Mouse (Mus musculus) forebrain, embryonic 13.5 days (tissue): Measurements from ENCODE around the gene Gm10073. TPM values are rescaled to one million over a fixed set of nuclear protein-coding genes. Genes with fewer than 3 reads are reported as not detected.
A peak's percentile ranks its signal among the peaks of the same experiment; 100 is the strongest.
"Not testable (repeated sequence)": the region's sequence is repeated elsewhere in the genome, so short reads cannot be mapped to it uniquely, and the experiment has no call there.

Source experiments
- ATAC-seq: fragments of 200-750 bp; cut with Nextera tagmentation; 2 replicates; pipeline ENCODE4 v1.8.0; 2017
- H3K27ac ChIP-seq: fragments of 300-500 bp; sonication (generic); 2 replicates; pipeline ENCODE4 v1.5.1; 2015; ENCODE audit warnings: inconsistent platforms, mild to moderate bottlenecking, moderate library complexity
- H3K27me3 ChIP-seq: fragments of 300-500 bp; sonication (generic); 2 replicates; pipeline ENCODE4 v1.6.1; 2015; ENCODE audit warnings: mild to moderate bottlenecking, inconsistent platforms
- H3K36me3 ChIP-seq: fragments of 300-500 bp; sonication (generic); 2 replicates; pipeline ENCODE4 v1.6.1; 2015; ENCODE audit warnings: mild to moderate bottlenecking, inconsistent platforms; ENCODE audit not compliant: poor library complexity, severe bottlenecking
- H3K4me1 ChIP-seq: fragments of 300-500 bp; sonication (generic); 2 replicates; pipeline ENCODE4 v1.6.1; 2015; ENCODE audit warnings: inconsistent platforms
- H3K4me2 ChIP-seq: fragments of 300-500 bp; sonication (generic); 2 replicates; pipeline ENCODE4 v1.6.1; 2015; ENCODE audit warnings: inconsistent platforms, mild to moderate bottlenecking, moderate library complexity
- H3K4me3 ChIP-seq: fragments of 300-500 bp; sonication (generic); 2 replicates; pipeline ENCODE4 v1.5.1; 2015; ENCODE audit warnings: mild to moderate bottlenecking, inconsistent platforms
- H3K9ac ChIP-seq: fragments of 300-500 bp; sonication (generic); 2 replicates; pipeline ENCODE4 v1.6.1; 2015; ENCODE audit warnings: mild to moderate bottlenecking, inconsistent platforms
- H3K9me3 ChIP-seq: fragments of 300-500 bp; sonication (generic); replicated peaks from 2 replicates; pipeline ENCODE4 v1.6.1; 2016; ENCODE audit warnings: inconsistent platforms
- WGBS: fragments of 180-500 bp; shearing (Covaris S2); methylation state at CpG from one replicate; pipeline ENCODE4 v1.1.7; 2015; 5-methylcytosine and 5-hydroxymethylcytosine counted together
- polyA plus RNA-seq: library from polyadenylated mRNA; unstranded; fragments of >200 nt; fragmentation: Nextera tagmentation; extraction: Ambion mirVana; gene quantifications from 2 replicates; pipeline ENCODE4 v1.2.1, GENCODE M21; 2015

The Gm10073 gene
- polyA plus RNA-seq, 1 experiment from 2014 or later: 6.9 TPM

DNA sequence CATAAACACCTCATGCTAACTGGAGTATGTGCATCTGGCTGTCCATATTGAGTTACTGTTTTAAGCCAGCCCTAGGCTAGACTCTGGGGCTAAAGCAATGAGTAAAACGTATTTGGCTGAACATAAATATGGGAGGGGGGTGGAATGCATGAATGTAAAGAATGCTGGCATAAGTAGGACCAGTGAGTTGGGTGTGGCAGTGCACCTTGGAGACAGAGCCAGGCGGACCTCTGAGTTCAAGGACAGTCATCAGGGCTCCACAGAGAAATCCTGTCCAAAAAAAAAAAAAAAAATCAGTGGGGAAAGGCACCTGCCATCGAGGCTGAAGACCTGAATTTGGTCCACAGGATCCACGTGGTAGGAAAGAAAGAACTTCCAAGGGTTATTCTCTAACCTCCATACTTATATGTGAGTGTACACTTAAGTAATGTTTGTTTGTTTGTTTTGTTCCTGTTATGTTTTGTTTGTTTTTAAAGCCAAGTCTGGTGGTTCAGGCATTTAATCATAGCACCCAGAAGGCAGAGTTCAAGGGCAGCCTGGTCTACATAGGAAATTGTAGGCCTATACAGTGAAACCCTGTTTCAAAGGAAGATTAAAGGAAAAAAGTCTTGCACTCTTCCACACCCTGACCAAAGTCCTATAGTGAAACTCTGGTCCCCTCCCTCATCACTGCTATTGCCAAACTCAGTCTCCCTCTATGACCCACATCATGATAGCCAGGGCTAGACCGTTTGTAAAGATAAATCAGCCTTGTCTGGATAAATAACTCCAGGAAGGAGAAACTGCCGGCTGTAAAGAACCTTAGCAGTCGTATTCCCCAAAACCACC lies 36.0 kb upstream of the Gm10073 start:
- no peak overlapping the region for H3K9ac ChIP-seq
- ATAC-seq: no peak
- 79% methylated on average over 7 of the region's 7 CpGs for WGBS

DNA sequence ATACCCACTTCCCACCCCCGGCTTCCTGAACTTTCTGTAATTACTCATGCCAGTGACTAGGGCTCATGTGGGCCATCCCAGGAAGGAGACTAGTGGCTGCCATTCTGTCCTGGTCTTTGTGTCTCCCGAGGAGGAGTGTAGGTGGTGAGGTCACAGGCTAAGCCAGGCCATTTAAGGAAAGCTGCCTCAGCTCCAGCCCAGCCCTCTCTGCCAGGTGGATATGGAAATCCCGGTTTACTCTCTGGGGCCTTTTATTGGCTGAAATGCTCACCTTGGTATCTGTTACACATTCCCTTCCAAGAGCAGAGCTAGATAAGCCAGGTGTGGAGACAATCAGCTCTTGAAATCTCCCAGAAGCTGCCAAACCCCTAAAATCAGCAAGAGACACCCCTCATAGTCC lies 35.2 kb upstream of the Gm10073 start:
- no peaks in the 10 kb centered on the region for H3K36me3 ChIP-seq
- no peak overlapping the region for H3K4me3 ChIP-seq
- WGBS: 70% methylated on average over 3 of the region's 3 CpGs
- H3K27ac ChIP-seq: no peak overlapping the region
- H3K9ac ChIP-seq: no peak overlapping the region
- peaks cover 38% of the 10 kb centered on the region for H3K27me3 ChIP-seq
- ATAC-seq: no peak
- no peaks in the 10 kb centered on the region for H3K9me3 ChIP-seq
- no peak overlapping the region for H3K4me2 ChIP-seq
- peaks cover 8% of the 10 kb centered on the region for H3K4me1 ChIP-seq

More for the DNA sequence above, 36.0 kb upstream of the Gm10073 start:
- H3K36me3 ChIP-seq: no peaks in the 10 kb centered on the region
- no peaks in the 10 kb centered on the region for H3K4me1 ChIP-seq
- H3K4me3 ChIP-seq: no peak overlapping the region
- H3K4me2 ChIP-seq: no peak overlapping the region
- no peak overlapping the region for H3K27ac ChIP-seq
- H3K27me3 ChIP-seq: peaks cover 31% of the 10 kb centered on the region
- H3K9me3 ChIP-seq: no peaks in the 10 kb centered on the region

DNA sequence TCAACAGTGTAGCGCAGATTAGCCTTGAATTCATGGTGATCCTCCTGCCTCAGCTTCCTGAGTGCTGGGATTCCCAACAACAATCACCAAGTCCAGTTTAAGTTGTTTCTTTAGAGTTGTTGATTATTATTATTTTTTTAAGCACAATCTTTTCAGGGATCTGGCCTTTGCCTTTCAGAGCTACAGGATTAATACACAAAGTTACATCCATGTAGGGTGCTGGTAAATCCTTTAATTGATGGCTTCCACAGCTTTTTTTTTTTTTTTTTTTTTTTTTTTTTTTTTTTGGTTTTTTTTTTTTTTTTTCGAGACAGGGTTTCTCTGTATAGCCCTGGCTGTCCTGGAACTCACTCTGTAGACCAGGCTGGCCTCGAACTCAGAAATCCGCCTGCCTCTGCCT lies 34.5 kb upstream of the Gm10073 start:
- not testable (repeated sequence) for H3K27ac ChIP-seq, H3K4me3 ChIP-seq, H3K4me2 ChIP-seq, H3K9ac ChIP-seq, H3K36me3 ChIP-seq, H3K9me3 ChIP-seq, ATAC-seq
- H3K27me3 ChIP-seq: peaks cover 44% of the 10 kb centered on the region
- 90% methylated on average over 3 of the region's 4 CpGs for WGBS
- H3K4me1 ChIP-seq: peaks cover 15% of the 10 kb centered on the region

DNA sequence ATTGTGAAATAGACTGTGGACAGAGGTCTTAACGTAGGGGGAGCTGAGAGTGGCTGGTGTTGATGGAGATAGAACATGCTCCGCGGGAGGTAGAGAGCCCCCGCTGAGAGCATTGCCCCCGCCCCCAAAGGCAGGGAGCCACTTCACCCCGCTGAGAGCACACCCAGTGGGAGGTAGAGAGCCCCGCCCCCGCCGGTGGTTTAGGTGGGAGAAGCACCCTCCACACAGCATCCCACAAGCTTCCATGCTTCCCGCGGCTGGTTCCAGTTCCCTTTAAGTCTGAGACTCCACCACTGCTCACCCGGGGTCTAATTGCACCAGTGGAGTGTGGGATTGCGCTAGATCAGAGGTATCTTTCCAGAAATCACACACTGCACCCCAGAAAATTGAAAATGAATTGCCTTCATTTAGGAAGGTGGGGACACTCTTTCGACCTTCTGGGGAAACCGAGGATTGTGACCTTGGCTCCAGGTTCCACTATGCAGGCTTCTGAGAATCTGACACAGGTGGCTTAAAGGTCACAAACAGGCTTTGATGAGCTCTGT lies 33.4 kb upstream of the Gm10073 start:
- Histone ChIP-seq H3K27ac (no peak overlapping the region), H3K9me3 (no peaks in the 10 kb centered on the region), H3K4me1 (peaks cover 16% of the 10 kb centered on the region), H3K4me2 (no peak overlapping the region), H3K9ac (no peak overlapping the region), H3K27me3 (peaks cover 55% of the 10 kb centered on the region), H3K4me3 (no peak overlapping the region), H3K36me3 (no peaks in the 10 kb centered on the region)
- no peak for ATAC-seq
- 43% methylated on average over 13 of the region's 15 CpGs for WGBS

DNA sequence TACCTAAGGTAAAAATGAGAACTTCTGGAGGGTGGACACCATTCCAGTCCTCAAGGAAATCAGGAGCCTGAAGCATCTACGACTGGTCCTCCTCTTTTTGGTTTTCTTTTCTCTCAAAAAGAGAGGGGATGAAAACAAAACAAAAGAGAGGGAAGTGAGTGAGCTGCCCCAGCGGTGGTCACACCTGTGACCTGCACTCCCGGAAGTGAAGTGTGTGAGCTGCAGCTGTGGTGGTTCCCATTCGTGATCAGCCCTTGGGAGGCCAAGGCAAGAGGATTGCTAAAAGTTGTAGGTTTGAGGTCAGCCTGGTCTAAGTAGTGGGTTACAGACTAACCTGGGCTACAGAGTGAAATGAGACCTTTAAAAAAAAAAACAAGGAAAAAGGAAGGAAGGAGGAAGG lies 32.9 kb upstream of the Gm10073 start:
- WGBS: 55% methylated on average over 4 of the region's 4 CpGs
- ATAC-seq: no peak
- Histone ChIP-seq H3K9ac (no peak overlapping the region), H3K27me3 (peaks cover 57% of the 10 kb centered on the region), H3K4me3 (no peak overlapping the region), H3K4me2 (no peak overlapping the region), H3K27ac (no peak overlapping the region), H3K36me3 (no peaks in the 10 kb centered on the region), H3K9me3 (no peaks in the 10 kb centered on the region), H3K4me1 (peaks cover 16% of the 10 kb centered on the region)

DNA sequence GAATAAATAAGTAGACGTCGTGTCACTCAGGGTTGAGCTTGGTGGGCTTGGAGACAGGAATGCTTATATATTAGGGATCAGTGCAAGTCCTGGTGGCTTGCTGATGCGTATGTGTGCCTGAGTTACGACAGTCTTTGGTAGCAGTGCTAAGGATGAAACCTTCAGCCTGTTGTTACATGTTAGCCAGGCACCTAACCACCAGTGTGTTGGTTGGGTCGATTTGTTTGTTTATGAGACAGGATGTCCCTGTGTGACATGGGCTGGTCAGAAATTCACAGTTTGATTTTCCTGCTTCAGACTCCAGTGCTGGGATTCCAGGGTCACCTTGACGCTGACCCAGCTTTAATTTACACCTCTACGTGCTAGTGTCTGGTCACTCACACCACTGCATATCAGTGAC lies 32.4 kb upstream of the Gm10073 start:
- no peak overlapping the region for H3K4me3 ChIP-seq
- H3K27me3 ChIP-seq: peaks cover 57% of the 10 kb centered on the region
- H3K36me3 ChIP-seq: no peaks in the 10 kb centered on the region
- no peak overlapping the region for H3K4me2 ChIP-seq
- peaks cover 16% of the 10 kb centered on the region for H3K4me1 ChIP-seq
- no peak overlapping the region for H3K9ac ChIP-seq
- ATAC-seq: no peak
- no peak overlapping the region for H3K27ac ChIP-seq
- 82% methylated on average over 7 of the region's 7 CpGs for WGBS
- H3K9me3 ChIP-seq: no peaks in the 10 kb centered on the region

DNA sequence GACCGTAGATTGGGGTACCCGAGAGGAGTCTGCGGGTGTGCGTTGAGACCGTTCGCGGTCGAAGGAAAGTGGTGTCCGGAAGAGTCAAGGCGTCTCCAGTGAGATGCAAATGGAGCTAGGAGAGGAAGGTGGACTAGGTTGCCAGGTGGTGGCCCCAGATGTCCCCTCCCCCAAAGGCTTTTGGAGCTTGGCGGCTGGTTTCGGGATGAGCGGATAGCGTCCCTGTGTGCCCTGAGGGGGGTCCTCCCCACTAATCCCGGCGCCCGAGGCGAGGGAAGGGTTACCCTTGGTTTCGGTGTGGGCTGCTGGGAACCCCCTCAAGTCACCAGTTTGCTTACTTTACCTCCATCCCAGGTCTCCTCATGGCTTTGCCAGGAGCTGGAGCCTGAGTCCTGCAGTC lies 30.7 kb upstream of the Gm10073 start:
- peaks cover 57% of the 10 kb centered on the region for H3K27me3 ChIP-seq
- peak overlapping the region; percentile 91 for H3K4me2 ChIP-seq
- no peak overlapping the region for H3K27ac ChIP-seq
- H3K4me3 ChIP-seq: peak overlapping the region; percentile 49
- no peak for ATAC-seq
- no peaks in the 10 kb centered on the region for H3K36me3 ChIP-seq
- H3K4me1 ChIP-seq: peaks cover 22% of the 10 kb centered on the region
- H3K9ac ChIP-seq: no peak overlapping the region; the same call in 1 of the 2 replicates
- H3K9me3 ChIP-seq: no peaks in the 10 kb centered on the region
- WGBS: 2% methylated on average over 19 of the region's 19 CpGs

DNA sequence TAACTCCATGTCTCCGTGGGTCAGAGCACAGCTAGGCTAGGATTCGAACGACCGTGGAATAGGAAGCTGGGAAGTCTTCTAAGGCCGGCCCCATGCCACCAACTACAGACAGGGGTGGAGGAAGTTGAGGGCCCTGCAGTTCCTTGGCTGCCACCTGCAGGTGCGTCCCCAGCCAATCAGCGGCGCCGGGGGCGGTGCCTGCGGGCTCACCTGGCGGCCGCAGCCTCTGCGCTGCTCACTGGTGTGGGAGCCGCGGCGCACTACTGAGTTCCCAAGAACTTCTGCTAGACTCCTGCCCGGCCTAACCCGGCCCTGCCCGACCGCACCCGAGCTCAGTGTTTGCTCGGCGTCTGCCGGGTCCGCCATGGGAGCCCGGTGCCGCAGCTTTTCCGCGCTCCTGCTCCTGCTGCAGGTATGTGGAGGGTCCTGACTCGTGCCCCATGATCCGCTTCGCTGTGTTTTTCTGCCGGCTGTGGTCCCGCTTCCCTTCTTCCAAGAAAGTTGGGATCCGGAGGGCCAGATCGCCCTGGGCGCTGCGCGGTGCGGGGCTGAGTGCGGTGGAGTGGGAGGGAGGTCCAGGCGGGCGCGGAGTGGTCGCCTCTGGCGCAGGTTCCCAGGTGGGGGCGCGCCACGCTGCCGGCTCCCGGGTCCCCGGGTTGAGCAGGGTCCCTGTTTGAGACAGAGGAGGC lies 30.0 kb upstream of the Gm10073 start, which contains the start of gene Cdh1:
Gene Cdh1, plus strand, starts transcription at position 221 of the 689 bp plus-strand sequence.
- H3K27ac ChIP-seq: no peak within 1 kb of the TSS
- peak; percentile 38; the same call in 1 of the 2 replicates for ATAC-seq
- peaks cover 54% of the 10 kb centered on the region for H3K27me3 ChIP-seq
- under 1% methylated on average over 53 of the region's 53 CpGs for WGBS
- H3K9ac ChIP-seq: peak within 1 kb of the TSS; percentile 51
- peak within 1 kb of the TSS; percentile 91 for H3K4me2 ChIP-seq
- H3K4me3 ChIP-seq: peak within 1 kb of the TSS; percentile 49
- peaks cover 22% of the 10 kb centered on the region for H3K4me1 ChIP-seq
- H3K36me3 ChIP-seq: no peaks in the 10 kb centered on the region
- no peaks in the 10 kb centered on the region for H3K9me3 ChIP-seq

DNA sequence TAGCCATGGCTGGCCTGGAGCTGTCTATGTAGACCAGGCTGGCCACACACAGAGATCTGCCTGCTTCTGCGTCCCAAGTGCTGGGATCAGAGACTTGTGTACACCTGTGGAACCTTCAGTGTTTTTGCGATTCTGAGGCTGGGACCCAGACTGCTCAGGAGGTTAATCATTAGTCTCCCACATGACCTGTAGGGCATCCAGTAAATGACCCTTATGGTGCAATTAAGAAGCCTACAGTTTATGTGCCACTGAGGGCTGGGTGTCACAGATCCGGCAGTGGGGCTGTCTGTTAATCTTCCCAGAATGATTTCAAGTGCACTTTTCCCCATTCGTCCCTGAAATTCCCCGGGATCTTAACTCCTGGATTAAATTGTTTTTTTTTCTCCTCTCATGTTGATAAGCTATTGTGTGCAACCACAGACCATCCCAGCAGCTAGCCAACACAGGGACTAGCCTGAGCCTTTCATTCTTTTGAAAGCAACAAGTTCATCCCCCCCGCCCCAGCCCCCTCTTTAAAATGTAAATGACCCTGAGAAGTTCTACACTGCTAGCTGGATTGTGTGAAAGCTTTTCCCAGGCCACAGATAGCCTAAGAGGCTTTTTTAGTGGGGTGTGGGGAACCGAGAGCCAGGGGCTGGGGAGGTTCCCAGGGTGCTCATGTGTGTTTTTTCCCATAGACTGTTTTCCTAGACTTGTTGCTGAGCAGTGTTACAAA lies 26.2 kb upstream of the Gm10073 start:
- Histone ChIP-seq H3K36me3 (no peaks in the 10 kb centered on the region), H3K4me1 (peaks cover 22% of the 10 kb centered on the region), H3K9me3 (no peaks in the 10 kb centered on the region), H3K27ac (no peak overlapping the region), H3K4me3 (no peak overlapping the region), H3K27me3 (peaks cover 30% of the 10 kb centered on the region), H3K4me2 (no peak overlapping the region), H3K9ac (no peak overlapping the region)
- no peak for ATAC-seq
- 23% methylated on average over 7 of the region's 7 CpGs for WGBS

DNA sequence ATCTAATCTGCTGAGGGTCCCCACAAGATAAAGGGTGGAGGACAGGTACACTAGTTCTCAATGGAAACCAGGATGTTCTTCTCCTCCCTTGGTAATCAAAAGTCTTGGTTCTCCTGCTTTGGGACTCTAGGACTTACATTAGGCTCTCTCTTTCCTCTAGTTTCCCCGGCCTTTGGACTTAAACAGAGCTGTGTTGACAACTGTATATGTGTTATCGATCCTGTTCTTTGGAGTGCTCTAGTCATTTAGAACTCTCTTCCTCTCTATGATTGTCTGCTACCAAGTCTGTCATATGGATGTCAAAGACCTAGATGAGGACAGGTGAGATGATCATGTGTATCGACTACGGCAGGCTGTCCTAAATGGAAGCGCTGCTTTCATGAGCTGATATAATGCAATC lies 23.8 kb upstream of the Gm10073 start:
- ATAC-seq: no peak
- H3K9me3 ChIP-seq: no peaks in the 10 kb centered on the region
- no peak overlapping the region for H3K4me3 ChIP-seq
- 0 out of 2 replicates have a peak, but pooled peaks cover 6% of the 10 kb centered on the region for H3K4me1 ChIP-seq
- H3K27ac ChIP-seq: no peak overlapping the region
- H3K9ac ChIP-seq: no peak overlapping the region
- H3K27me3 ChIP-seq: peaks cover 6% of the 10 kb centered on the region
- H3K4me2 ChIP-seq: no peak overlapping the region
- no peaks in the 10 kb centered on the region for H3K36me3 ChIP-seq
- 95% methylated on average over 5 of the region's 5 CpGs for WGBS

DNA sequence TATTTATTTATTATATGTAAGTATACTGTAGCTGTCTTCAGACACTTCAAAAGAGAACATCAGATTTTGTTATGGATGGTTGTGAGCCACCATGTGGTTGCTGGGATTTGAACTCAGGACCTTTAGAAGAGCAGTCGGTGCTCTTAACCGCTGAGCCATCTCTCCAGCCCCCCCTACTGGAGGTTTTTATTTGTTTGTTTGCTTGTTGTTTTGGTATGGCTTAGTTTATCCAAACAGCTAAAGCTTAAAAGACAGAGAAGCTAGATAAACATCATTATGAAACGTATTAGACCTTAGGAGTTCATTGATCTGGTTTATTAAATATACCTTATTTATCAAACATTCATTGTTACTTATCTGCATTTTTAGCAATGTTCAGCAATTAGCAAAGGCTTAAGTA lies 22.4 kb upstream of the Gm10073 start:
- H3K4me2 ChIP-seq, ATAC-seq, H3K9ac ChIP-seq, H3K27ac ChIP-seq, H3K4me3 ChIP-seq, H3K9me3 ChIP-seq, H3K36me3 ChIP-seq, H3K27me3 ChIP-seq, H3K4me1 ChIP-seq: not testable (repeated sequence)
- 93% methylated on average over 3 of the region's 3 CpGs for WGBS

DNA sequence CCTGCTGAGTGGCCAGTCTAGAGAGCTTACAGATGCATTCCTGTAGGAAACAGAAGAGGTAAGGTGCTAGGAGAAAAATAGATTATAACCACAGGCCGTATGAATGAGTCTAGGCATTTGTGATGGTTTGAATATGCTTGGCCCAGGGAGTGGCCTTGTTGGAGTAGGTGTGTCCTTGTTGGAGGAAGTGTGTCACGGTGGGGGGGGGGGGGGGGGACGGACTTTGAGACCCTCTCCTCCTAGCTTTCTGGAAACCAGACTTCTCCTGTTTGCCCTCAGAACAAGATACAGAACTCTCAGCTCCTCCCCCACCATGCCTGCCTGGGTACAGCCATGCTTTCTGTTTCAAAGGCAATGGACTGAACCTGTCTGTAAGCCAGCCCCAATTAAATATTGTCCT lies 19.2 kb upstream of the Gm10073 start:
- H3K36me3 ChIP-seq: no peaks in the 10 kb centered on the region
- WGBS: 100% methylated on average over 1 of the region's 3 CpGs
- no peaks in the 10 kb centered on the region for H3K4me1 ChIP-seq
- no peaks in the 10 kb centered on the region for H3K27me3 ChIP-seq
- no peak overlapping the region for H3K4me3 ChIP-seq
- ATAC-seq: no peak
- no peak overlapping the region for H3K27ac ChIP-seq
- H3K9ac ChIP-seq: no peak overlapping the region
- H3K9me3 ChIP-seq: no peaks in the 10 kb centered on the region
- H3K4me2 ChIP-seq: no peak overlapping the region
